Mouse (Mus musculus): ENCODE measurements around the gene Mrps35. TPM values are rescaled to one million over a fixed set of nuclear protein-coding genes. Genes with fewer than 3 reads are reported as not detected.

The Mrps35 gene
- polyA plus RNA-seq (2014; fragmentation: Illumina TruSeq; extraction: RNeasy Lipid Tissue Mini Kit (QIAGEN cat#74804)): 15.3 TPM

DNA sequence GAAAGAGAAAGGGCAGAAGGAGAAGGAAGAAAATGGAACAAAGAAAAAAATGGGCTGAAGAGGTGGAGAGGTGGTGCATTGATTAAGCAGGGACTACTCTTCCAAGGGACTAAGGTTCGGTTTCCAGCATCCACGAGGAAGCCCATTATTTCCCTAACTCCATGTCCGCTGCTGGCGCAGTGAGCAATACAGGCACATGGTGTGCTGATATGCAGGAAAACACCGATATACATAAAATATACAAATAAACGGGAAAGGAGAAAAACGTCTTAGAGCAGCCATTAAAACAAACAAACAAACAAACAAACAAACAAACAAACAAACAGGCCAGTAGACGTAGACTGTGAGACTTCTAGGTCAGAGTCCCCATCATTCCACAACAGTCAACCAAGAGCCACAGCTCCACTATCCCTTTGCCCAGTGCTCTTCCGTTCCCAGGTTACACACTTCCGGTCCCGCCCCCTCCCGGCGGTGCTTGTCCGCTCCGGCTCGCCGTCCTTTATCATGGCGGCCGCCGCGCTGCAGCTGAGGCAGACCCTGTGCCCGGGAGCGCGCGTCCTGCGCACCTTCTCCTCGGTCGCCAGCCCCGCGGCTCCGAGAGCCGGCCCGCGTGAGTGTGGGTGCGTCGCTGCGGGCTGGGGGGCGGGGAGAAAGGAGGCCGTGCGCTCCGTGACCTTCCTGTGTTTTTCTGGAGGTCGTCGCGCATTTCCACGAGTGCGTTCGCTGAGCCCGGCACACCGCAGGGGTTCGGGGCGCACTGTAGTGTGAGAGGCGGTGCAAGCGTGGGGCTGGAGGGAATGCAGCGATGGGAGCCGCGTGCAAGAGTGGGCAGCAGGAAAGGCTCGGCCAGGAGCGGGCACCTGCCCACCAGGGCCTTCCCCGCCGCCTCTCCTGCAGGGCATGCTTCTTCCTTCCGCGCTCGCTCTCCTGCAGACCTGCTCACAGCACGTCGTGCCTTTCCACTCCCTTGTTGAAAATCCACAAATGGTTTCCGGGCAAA is at the start of gene Mrps35:
Gene Mrps35, plus strand, starts transcription at position 474 of the 1,000 bp plus-strand sequence.

DNA sequence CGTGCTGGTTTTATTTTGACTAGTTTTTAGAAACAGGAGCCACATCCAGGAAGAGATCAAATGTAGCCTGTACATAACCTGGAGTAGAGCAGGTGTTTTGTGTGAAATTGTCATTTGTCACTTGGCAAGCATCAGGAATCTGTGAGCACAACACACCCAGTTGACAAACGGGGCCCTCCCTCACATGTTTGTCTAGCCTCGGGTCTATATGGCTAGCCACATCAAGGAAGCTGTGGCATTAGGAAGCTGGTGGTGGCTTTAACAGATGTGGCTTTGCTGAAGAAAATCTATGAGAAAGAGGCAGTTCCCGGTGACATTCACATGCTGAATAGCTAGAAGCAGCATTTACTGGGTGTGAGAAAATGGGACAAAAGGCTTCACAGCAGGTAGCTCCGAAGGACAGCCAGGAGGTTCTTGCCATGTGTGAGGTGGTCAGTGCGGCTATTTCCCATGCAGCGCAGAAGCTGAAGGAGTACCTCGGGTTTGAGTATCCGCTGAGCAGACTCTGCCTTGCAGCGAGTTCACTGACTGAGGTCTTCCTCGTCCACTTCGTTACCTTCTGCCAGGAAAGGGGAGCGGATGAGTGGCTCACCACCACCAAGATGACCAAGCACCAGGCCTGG is 10.2 kb upstream of the Mrps35 start, which contains the start of gene Rep15:
Gene Rep15, plus strand, starts transcription at position 282 of the 623 bp plus-strand sequence.

DNA sequence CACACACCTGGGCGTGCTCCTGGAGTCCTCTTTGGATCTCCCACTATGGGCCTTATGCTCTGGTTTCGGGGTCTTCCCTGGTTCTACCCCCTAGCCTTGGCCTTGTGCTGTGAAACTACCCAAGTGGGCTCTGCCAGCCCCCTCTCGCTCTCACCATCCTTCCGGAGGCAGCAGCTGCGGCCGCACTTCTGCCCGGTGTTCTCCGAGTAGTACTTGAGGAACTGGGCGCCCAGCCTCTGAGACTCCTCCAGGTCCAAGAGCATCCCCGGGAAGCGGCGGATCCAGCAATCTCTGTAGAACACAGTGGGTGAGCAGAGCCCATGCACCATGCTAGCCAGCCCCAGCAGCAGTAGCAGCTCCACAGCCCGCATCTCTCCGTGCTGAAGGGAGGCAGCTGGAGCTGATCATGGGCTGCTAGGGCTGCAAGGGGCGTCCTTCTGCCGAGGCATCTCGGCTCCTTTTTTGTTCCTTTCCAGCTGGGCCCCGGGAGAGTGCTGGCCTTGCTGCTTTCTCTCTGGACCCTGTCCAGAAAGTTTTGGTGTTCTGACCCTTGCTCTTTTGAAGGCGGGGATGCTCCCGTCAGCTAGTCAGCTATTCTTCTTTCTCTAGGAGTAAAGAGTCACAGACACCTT is 44.1 kb downstream of the Mrps35 start, which contains the start of gene Mansc4:
Gene Mansc4, minus strand, starts transcription at position 439 of the 632 bp plus-strand sequence.

GRCm38 (mm10) chr6:147091136-147092120 is 48.9 kb downstream of the Mrps35 start, which contains the start of gene Klhl42:
Klhl42 (plus strand) TSS chr6:147091379.

Other genes starting within 250 kb of the Mrps35 start
- 4.6 TPM for gene Arntl2, start 246.7 kb upstream of the Mrps35 start, polyA plus RNA-seq (2014; fragmentation: Illumina TruSeq; extraction: RNeasy Lipid Tissue Mini Kit (QIAGEN cat#74804))
- gene Smco2, start 192.7 kb upstream of the Mrps35 start, polyA plus RNA-seq (2014; fragmentation: Illumina TruSeq; extraction: RNeasy Lipid Tissue Mini Kit (QIAGEN cat#74804)): not detected
- 103 TPM for gene Ppfibp1, start 154.3 kb upstream of the Mrps35 start, polyA plus RNA-seq (2014; fragmentation: Illumina TruSeq; extraction: RNeasy Lipid Tissue Mini Kit (QIAGEN cat#74804))
- not detected for gene 1700034J05Rik, start 88.3 kb upstream of the Mrps35 start, polyA plus RNA-seq (2014; fragmentation: Illumina TruSeq; extraction: RNeasy Lipid Tissue Mini Kit (QIAGEN cat#74804))
- gene Rep15, start 10.2 kb upstream of the Mrps35 start, polyA plus RNA-seq (2014; fragmentation: Illumina TruSeq; extraction: RNeasy Lipid Tissue Mini Kit (QIAGEN cat#74804)): 2.6 TPM
- not detected for gene Mansc4, start 44.3 kb downstream of the Mrps35 start, polyA plus RNA-seq (2014; fragmentation: Illumina TruSeq; extraction: RNeasy Lipid Tissue Mini Kit (QIAGEN cat#74804))
- gene Klhl42, start 48.6 kb downstream of the Mrps35 start, polyA plus RNA-seq (2014; fragmentation: Illumina TruSeq; extraction: RNeasy Lipid Tissue Mini Kit (QIAGEN cat#74804)): 44.8 TPM
- 1.2 TPM for gene Pthlh, start 221.4 kb downstream of the Mrps35 start, polyA plus RNA-seq (2014; fragmentation: Illumina TruSeq; extraction: RNeasy Lipid Tissue Mini Kit (QIAGEN cat#74804))